Mouse (Mus musculus): ENCODE data around the gene Wfdc12. TPM values are rescaled to one million over a fixed set of nuclear protein-coding genes. Genes with fewer than 3 reads are reported as not detected.

Gene Wfdc12
- polyA plus RNA-seq, 1 experiment from 2014 or later = not detected

DNA sequence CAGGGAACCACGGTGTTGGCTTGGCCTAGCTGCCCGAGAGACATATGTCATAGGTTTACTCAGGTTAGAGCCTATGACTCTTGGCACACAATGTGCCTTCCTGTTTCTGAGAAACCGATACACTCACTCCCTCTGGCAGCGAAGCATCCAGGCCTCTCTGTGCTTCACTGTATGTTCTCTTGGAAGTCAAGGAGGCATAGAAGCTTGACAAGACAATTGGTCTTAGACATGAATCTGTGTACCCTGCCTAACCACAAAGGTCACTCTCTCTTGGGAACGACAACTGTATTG lies 6.2 kb upstream of the Wfdc12 start:
- no peak for ATAC-seq (ENCODE audit: insufficient number of reproducible peaks, insufficient read depth, low FRiP score, low TSS enrichment, low read depth)
- Histone ChIP-seq H3K27ac (no peak overlapping the region), H3K9me3 (no peaks in the 10 kb centered on the region), H3K9ac (replicated peaks) (no peak overlapping the region), H3K4me2 (no peak overlapping the region), H3K36me3 (no peaks in the 10 kb centered on the region), H3K4me3 (replicated peaks) (no peak overlapping the region), H3K27me3 (no peaks in the 10 kb centered on the region), H3K4me1 (replicated peaks) (no peaks in the 10 kb centered on the region)
- 89% methylated on average over 5 of the region's 5 CpGs for WGBS

DNA sequence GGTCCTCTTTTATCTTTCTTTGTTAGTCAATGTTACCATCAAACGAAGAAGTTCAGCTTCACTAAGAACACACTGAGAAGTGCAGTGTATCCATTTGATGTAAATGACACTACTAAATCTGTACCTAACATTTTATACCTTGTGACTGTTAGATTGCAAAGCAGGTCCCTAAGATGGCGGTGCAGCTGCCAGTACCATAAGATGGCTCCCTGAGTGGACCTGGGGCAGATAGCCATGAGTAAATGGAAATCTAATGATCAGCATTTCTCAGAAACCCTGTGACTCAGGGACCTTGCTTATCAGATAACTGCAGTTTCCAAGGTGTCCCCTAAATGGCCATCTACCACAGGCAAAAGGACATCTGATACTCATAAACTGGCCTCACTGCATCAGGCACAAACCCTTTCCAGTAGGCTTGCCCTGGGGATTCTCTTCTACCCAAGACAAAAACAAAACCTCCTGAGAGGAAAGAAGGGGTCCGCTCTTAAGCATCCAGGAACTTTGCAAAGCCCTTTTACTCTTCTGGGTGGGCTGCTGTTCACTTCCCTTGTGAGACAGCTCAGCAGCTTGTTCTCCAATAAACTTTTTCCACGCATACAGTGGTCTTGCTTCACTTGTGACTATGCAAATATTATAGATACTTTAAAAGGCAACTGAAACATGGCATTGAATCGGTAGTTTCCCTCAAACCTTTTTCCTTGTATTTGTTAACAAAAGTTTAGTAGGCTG lies 5.7 kb upstream of the Wfdc12 start:
- H3K27me3 ChIP-seq = no peaks in the 10 kb centered on the region; the same call in 1 of the 2 replicates
- no peak overlapping the region for H3K27ac ChIP-seq
- no peaks in the 10 kb centered on the region for H3K36me3 ChIP-seq
- WGBS = 85% methylated on average over 5 of the region's 5 CpGs
- H3K9ac ChIP-seq (replicated peaks) = no peak overlapping the region
- no peaks in the 10 kb centered on the region for H3K9me3 ChIP-seq
- H3K4me1 ChIP-seq (replicated peaks) = no peaks in the 10 kb centered on the region
- no peak overlapping the region for H3K4me2 ChIP-seq
- ATAC-seq (ENCODE audit: insufficient number of reproducible peaks, insufficient read depth, low FRiP score, low TSS enrichment, low read depth) = no peak
- no peak overlapping the region for H3K4me3 ChIP-seq (replicated peaks)

DNA sequence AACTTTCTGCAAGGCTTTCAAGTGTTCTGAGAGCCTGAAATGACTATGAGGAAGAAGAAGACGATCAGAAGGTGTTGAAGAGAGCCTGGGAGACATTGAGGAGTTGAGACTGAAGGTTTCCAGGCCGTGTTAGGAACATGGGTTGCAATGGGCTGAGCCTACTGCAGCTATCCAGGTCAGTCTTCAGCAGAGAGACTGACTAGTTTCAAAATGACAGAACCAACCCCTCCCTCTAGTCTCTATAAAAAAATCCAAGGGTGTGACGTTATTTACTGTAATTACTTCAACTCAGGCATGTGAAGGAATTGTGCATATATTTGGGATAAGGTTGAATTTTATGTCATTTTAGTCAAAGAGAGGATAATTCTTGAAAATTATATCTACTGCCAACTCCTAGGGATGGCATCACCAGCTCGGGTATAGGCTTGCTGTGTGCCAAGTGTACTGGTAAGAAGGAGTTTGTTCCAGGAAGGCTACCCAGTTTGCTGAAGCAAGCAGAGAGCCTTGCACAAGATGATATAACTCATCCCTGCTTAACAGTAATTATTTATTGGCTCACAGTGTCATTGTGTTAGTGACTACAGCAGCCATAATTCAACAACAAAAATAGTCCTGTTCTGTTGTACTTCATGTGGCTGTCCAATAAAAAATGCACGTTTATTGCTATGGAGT lies 4.7 kb upstream of the Wfdc12 start:
- ATAC-seq (ENCODE audit: insufficient number of reproducible peaks, insufficient read depth, low FRiP score, low TSS enrichment, low read depth) = no peak
- no peaks in the 10 kb centered on the region for H3K9me3 ChIP-seq
- H3K9ac ChIP-seq (replicated peaks) = no peak overlapping the region
- H3K4me2 ChIP-seq = no peak overlapping the region
- no peak overlapping the region for H3K27ac ChIP-seq
- H3K4me1 ChIP-seq (replicated peaks) = no peaks in the 10 kb centered on the region
- no peaks in the 10 kb centered on the region; the same call in 1 of the 2 replicates for H3K27me3 ChIP-seq
- no peaks in the 10 kb centered on the region for H3K36me3 ChIP-seq
- no peak overlapping the region for H3K4me3 ChIP-seq (replicated peaks)
- 80% methylated on average over 5 of the region's 5 CpGs for WGBS

DNA sequence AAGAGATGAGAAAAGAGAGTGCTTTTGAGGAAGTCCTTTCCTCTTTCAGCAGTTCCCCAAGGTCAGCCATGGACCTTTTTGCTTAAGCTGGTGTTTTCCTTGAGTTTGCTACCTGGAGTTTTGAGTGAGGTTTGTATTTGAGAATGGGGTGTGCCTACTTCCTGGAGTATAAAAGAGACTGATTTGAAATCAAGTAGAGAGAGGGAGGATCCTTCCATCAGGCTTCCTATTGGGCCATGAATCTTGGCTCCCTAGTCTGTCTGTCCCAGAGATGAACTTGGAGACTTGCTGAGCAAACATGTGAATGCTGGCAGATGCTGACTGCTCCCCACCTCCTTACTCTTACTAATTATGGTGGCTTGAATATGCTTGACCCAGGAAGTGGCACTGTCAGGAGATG lies 1.9 kb upstream of the Wfdc12 start:
- no peak for ATAC-seq (ENCODE audit: insufficient number of reproducible peaks, insufficient read depth, low FRiP score, low TSS enrichment, low read depth)

DNA sequence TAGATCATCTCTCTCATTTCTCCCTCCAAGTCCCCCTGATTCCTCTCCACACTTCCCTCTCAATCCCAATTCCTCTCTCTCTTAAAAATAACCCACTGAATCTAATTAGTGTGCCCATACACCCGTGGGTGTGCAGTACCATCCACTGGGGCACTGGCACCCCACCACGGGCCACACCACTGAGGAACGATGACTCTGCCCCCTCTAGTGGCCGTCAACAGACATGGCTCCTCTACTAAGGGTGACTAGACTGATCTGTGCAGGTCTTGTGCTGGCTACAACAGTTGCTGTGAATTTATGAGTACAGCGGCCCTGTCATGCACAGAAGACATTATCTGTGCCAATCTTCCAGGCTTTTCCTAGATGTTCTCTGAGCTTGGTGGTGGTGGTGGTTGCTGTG lies 1.7 kb downstream of the Wfdc12 start:
- no peaks in the 10 kb centered on the region for H3K9me3 ChIP-seq
- ATAC-seq (ENCODE audit: insufficient number of reproducible peaks, insufficient read depth, low FRiP score, low TSS enrichment, low read depth) = no peak
- no peak overlapping the region for H3K4me3 ChIP-seq (replicated peaks)
- H3K27me3 ChIP-seq = peaks cover 15% of the 10 kb centered on the region
- H3K36me3 ChIP-seq = no peaks in the 10 kb centered on the region
- H3K27ac ChIP-seq = no peak overlapping the region
- no peak overlapping the region for H3K9ac ChIP-seq (replicated peaks)
- 0 out of 2 replicates have a peak, but pooled peaks cover 6% of the 10 kb centered on the region for H3K4me1 ChIP-seq (replicated peaks)
- H3K4me2 ChIP-seq = no peak overlapping the region
- 31% methylated on average over 5 of the region's 5 CpGs for WGBS

More for the DNA sequence above, 1.9 kb upstream of the Wfdc12 start:
- H3K9me3 ChIP-seq = no peaks in the 10 kb centered on the region
- H3K4me2 ChIP-seq = no peak overlapping the region
- H3K36me3 ChIP-seq = no peaks in the 10 kb centered on the region
- no peak overlapping the region for H3K9ac ChIP-seq (replicated peaks)
- H3K4me1 ChIP-seq (replicated peaks) = no peaks in the 10 kb centered on the region
- peaks cover 8% of the 10 kb centered on the region for H3K27me3 ChIP-seq
- H3K27ac ChIP-seq = no peak overlapping the region
- no peak overlapping the region for H3K4me3 ChIP-seq (replicated peaks)

DNA sequence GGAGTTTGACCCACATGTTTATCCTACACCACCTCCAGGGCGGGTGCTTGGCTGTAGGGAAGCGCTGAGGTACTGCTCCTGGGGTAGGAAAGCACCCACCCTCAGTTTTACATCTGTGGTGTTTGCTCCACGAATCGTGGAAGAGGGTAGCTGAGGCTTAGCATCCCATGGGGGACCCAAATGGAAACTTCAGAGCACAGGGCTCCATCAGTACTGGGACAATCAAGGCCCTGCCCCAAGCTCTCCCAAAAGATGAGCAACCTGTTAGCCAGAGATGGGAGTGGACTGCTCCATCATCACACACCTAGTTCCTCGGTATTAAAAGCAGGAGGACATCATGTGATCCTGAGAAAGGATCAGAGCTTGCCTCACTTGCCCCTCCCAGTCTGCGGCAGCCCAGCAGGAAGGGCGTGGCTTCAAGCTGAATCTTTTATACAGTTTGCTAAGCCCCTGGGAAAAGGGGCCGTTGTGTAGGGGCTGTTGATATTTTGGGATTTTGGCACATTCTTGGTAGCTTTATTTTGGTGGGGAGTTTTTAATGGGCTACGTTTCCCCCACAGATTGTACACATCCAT lies 6.2 kb downstream of the Wfdc12 start:
- ATAC-seq (ENCODE audit: insufficient number of reproducible peaks, insufficient read depth, low FRiP score, low TSS enrichment, low read depth) = no peak
- H3K4me3 ChIP-seq (replicated peaks) = no peak overlapping the region
- H3K27me3 ChIP-seq = peaks cover 31% of the 10 kb centered on the region
- H3K36me3 ChIP-seq = no peaks in the 10 kb centered on the region
- no peak overlapping the region for H3K27ac ChIP-seq
- no peak overlapping the region for H3K4me2 ChIP-seq
- no peaks in the 10 kb centered on the region for H3K9me3 ChIP-seq
- H3K9ac ChIP-seq (replicated peaks) = no peak overlapping the region
- H3K4me1 ChIP-seq (replicated peaks) = 0 out of 2 replicates have a peak, but pooled peaks cover 6% of the 10 kb centered on the region
- 47% methylated on average over 9 of the region's 9 CpGs for WGBS

DNA sequence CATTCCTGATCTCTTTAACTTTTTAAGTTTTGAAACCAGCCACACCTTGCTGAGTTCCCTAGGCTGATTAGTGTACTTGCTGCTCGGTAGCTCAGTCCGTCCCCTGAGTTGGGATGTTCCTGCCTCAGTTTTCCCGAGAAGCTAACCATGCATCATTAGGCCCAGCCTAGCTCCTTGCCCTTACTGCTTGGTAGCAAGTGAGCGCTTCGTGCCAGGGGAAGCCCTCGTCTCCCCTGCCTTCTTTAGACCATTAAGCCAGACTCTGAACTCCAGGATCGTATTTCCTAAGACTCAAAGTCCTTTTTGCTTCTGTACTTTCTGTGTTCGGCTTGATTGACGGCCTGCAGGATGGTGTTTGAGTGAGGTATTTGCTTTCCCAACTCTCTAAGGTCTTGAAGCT lies 7.1 kb downstream of the Wfdc12 start:
- no peak overlapping the region for H3K27ac ChIP-seq
- WGBS = 63% methylated on average over 9 of the region's 9 CpGs
- ATAC-seq (ENCODE audit: insufficient number of reproducible peaks, insufficient read depth, low FRiP score, low TSS enrichment, low read depth) = no peak

DNA sequence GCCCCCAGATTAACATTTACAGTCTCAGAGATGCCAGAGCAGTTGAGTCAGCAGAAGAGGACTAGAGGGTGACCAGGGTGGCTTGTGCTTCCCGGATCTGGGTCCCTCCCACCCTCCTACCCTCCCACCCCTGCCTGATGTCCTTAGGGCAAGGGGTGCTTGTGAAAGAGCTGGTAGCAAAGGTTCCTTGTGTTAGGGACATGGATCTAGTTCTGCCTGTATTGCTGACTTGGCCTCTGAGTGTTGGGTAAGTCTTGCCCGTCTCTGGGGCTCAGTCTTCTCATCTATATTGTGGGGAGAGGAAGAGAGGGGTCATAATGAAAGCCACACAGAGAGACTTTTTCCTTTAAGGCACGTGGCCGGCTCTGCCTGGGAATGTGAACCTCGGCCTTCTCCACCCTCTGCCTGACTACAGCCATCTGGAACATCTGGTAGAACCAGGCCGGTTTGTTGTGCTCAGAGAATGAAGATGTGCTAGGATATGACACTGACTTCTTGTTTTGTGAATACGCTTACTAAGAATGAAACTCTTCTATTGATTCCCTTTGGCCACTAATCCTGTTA lies 7.6 kb downstream of the Wfdc12 start, which contains the start of gene Wfdc5:
Wfdc5 (minus strand) TSS at position 51 of the 564 bp plus-strand sequence.
- no peak within 1 kb of the TSS for H3K27ac ChIP-seq
- H3K36me3 ChIP-seq = no peaks in the 10 kb centered on the region
- H3K4me2 ChIP-seq = no peak within 1 kb of the TSS
- H3K27me3 ChIP-seq = peaks cover 40% of the 10 kb centered on the region
- H3K4me1 ChIP-seq (replicated peaks) = 0 out of 2 replicates have a peak, but pooled peaks cover 6% of the 10 kb centered on the region
- no peaks in the 10 kb centered on the region for H3K9me3 ChIP-seq
- no peak within 1 kb of the TSS for H3K4me3 ChIP-seq (replicated peaks)
- 84% methylated on average over 7 of the region's 7 CpGs for WGBS
- no peak for ATAC-seq (ENCODE audit: insufficient number of reproducible peaks, insufficient read depth, low FRiP score, low TSS enrichment, low read depth)
- no peak within 1 kb of the TSS for H3K9ac ChIP-seq (replicated peaks)

More for the DNA sequence above, 7.1 kb downstream of the Wfdc12 start:
- H3K4me1 ChIP-seq (replicated peaks) = 0 out of 2 replicates have a peak, but pooled peaks cover 6% of the 10 kb centered on the region
- H3K9me3 ChIP-seq = no peaks in the 10 kb centered on the region
- H3K27me3 ChIP-seq = peaks cover 37% of the 10 kb centered on the region
- no peaks in the 10 kb centered on the region for H3K36me3 ChIP-seq
- no peak overlapping the region for H3K4me2 ChIP-seq
- H3K4me3 ChIP-seq (replicated peaks) = no peak overlapping the region
- H3K9ac ChIP-seq (replicated peaks) = no peak overlapping the region

DNA sequence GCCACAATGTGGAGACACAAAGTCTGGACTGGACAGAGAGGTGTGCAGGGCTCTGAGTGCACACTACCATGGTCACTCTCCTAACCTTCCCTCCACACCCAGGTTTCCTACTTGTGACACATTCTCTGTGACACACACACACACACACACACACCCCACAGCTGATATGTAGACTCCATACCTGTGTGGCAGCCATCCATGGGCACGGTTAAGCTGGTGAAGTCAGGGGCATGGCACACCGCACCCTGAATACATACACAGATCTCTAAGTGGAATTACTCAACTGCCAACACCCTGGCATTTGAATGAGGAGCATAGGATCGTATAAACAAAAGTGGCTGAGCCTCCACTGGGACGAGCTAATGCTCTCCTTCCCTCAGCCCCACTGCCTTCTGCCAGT lies 9.6 kb downstream of the Wfdc12 start:
- Histone ChIP-seq H3K4me1 (replicated peaks) (0 out of 2 replicates have a peak, but pooled peaks cover 6% of the 10 kb centered on the region), H3K27ac (no peak overlapping the region), H3K4me3 (replicated peaks) (no peak overlapping the region), H3K9me3 (no peaks in the 10 kb centered on the region), H3K4me2 (no peak overlapping the region), H3K27me3 (peaks cover 39% of the 10 kb centered on the region), H3K9ac (replicated peaks) (no peak overlapping the region), H3K36me3 (no peaks in the 10 kb centered on the region)
- no peak for ATAC-seq (ENCODE audit: insufficient number of reproducible peaks, insufficient read depth, low FRiP score, low TSS enrichment, low read depth)
- WGBS = 85% methylated on average over 4 of the region's 4 CpGs

DNA sequence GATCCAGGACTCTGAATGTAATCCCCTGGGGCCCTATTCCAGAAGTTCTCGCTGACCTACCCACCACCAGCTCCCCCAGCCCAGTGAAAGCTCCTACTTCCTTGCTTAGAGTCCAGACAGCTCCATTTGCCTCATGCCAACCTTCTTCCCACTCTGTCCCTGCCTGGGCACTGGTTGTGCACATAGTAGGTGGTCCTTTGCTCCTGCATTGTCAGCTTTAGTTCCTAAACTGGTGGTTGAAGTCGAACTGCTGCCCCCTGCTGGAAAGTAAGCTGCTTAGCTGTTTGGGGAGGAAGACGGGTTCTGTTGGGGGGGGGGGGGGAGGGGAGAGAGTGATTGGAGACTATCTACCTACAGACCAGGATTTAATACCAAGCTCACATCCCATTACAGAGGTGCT lies 10.3 kb downstream of the Wfdc12 start:
- H3K9me3 ChIP-seq = no peaks in the 10 kb centered on the region
- peaks cover 41% of the 10 kb centered on the region for H3K27me3 ChIP-seq
- WGBS = 35% methylated on average over 3 of the region's 3 CpGs
- no peak for ATAC-seq (ENCODE audit: insufficient number of reproducible peaks, insufficient read depth, low FRiP score, low TSS enrichment, low read depth)
- no peak overlapping the region for H3K4me2 ChIP-seq
- no peak overlapping the region for H3K4me3 ChIP-seq (replicated peaks)
- H3K27ac ChIP-seq = no peak overlapping the region
- no peaks in the 10 kb centered on the region for H3K36me3 ChIP-seq
- no peak overlapping the region for H3K9ac ChIP-seq (replicated peaks)
- 0 out of 2 replicates have a peak, but pooled peaks cover 6% of the 10 kb centered on the region for H3K4me1 ChIP-seq (replicated peaks)

DNA sequence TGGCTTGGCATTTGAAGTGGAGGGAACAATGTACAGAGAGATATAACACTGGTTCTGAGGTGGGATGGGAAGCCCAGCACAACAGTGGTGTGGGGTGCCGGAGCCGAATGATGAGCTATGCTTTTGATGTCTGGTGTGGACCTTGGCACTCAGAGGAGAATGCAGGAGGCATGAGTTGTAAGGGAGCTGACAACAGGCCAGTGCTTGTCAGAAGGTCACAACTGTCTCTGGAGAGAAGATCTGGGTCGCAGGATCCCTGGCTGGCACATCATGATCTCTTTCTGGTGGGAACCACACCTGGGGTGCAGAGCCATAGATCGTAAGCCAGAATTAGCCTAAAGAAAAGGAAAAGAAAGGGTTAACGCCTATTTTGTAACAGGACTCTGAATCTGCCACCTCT lies 12.6 kb downstream of the Wfdc12 start:
- ATAC-seq (ENCODE audit: insufficient number of reproducible peaks, insufficient read depth, low FRiP score, low TSS enrichment, low read depth) = no peak
- Histone ChIP-seq H3K4me1 (replicated peaks) (no peaks in the 10 kb centered on the region), H3K27me3 (peaks cover 55% of the 10 kb centered on the region), H3K9ac (replicated peaks) (no peak overlapping the region), H3K4me3 (replicated peaks) (no peak overlapping the region), H3K27ac (no peak overlapping the region), H3K4me2 (no peak overlapping the region), H3K36me3 (no peaks in the 10 kb centered on the region), H3K9me3 (no peaks in the 10 kb centered on the region)
- 71% methylated on average over 5 of the region's 5 CpGs for WGBS
